Mouse (Mus musculus) embryo, embryonic 11 days (tissue): ENCODE data around the gene Tfap2d.

Experiments
- DNase-seq: peaks from one replicate; pipeline ENCODE4 v3.0.0-alpha.2; 2015

Tfap2d gene

GRCm38 (mm10) chr1:19102631-19103030 lies at the start of gene Tfap2d:
Gene Tfap2d, plus strand, starts transcription at chr1:19103022.
- no peak for DNase-seq

- DNase-seq = peak; percentile 52
Measured at GRCm38 (mm10) chr1:19056300-19056699, 46.5 kb upstream of the Tfap2d start.

GRCm38 (mm10) chr1:19056861-19057260 lies 46.0 kb upstream of the Tfap2d start:
- no peak for DNase-seq

- peak; percentile 69 for DNase-seq
Measured at GRCm38 (mm10) chr1:19088078-19088477, 14.7 kb upstream of the Tfap2d start.

- no peak for DNase-seq
Measured at GRCm38 (mm10) chr1:19096921-19097320, 5.9 kb upstream of the Tfap2d start.

GRCm38 (mm10) chr1:19103316-19103715 lies 494 bp downstream of the Tfap2d start:
- no peak for DNase-seq

- DNase-seq = peak; percentile 22
Measured at GRCm38 (mm10) chr1:19103776-19104142, 937 bp downstream of the Tfap2d start.

GRCm38 (mm10) chr1:19104143-19104857 lies 1.5 kb downstream of the Tfap2d start:
- DNase-seq = peak; percentile 48

GRCm38 (mm10) chr1:19106401-19106800 lies 3.6 kb downstream of the Tfap2d start:
- no peak for DNase-seq

GRCm38 (mm10) chr1:19106841-19107800 lies 4.3 kb downstream of the Tfap2d start:
- no peak for DNase-seq

- no peak for DNase-seq
Measured at GRCm38 (mm10) chr1:19107801-19108200, 5.0 kb downstream of the Tfap2d start.

- peak; percentile 87 for DNase-seq
Measured at GRCm38 (mm10) chr1:19109711-19110110, 6.9 kb downstream of the Tfap2d start.

- DNase-seq = no peak
Measured at GRCm38 (mm10) chr1:19110211-19110610, 7.4 kb downstream of the Tfap2d start.

GRCm38 (mm10) chr1:19111020-19111419 lies 8.2 kb downstream of the Tfap2d start:
- no peak for DNase-seq

GRCm38 (mm10) chr1:19178742-19179397 lies 76.0 kb downstream of the Tfap2d start:
- DNase-seq = peak; percentile 84

GRCm38 (mm10) chr1:19205649-19206048 lies 102.8 kb downstream of the Tfap2d start:
- DNase-seq = peak; percentile 77

GRCm38 (mm10) chr1:19206194-19206593 lies 103.4 kb downstream of the Tfap2d start:
- peak; percentile 79 for DNase-seq

- DNase-seq = peak; percentile 24
Measured at GRCm38 (mm10) chr1:19207611-19208010, 104.8 kb downstream of the Tfap2d start.

GRCm38 (mm10) chr1:19208641-19209358 lies 106.0 kb downstream of the Tfap2d start, which contains the start of gene Tfap2b:
Gene Tfap2b, plus strand, starts transcription at chr1:19208914.
- peak; percentile 66 for DNase-seq

- no peak for DNase-seq
Measured at GRCm38 (mm10) chr1:19209359-19209745, 106.5 kb downstream of the Tfap2d start.

GRCm38 (mm10) chr1:19209776-19210175 lies 107.0 kb downstream of the Tfap2d start:
- DNase-seq = peak; percentile 75

- DNase-seq = peak; percentile 58
Measured at GRCm38 (mm10) chr1:19210215-19211032, 107.6 kb downstream of the Tfap2d start.
